Mouse (Mus musculus) MEL (cell line): ENCODE measurements at regions not wholly inside any gene's neighbourhood (a gene's known extent, or its start where the extent isn't known, plus 50 kb on each side); places are given as distances from the start of the nearest gene placed in this dataset.

ENCODE experiments used
- DNase-seq: peaks from one replicate; pipeline ENCODE4 v3.0.0; 2011; ENCODE audit warnings: low read depth, low spot score
- H3K27ac ChIP-seq: 2 replicates; pipeline ENCODE4 v1.5.1; 2012; ENCODE audit warnings: low read depth, mild to moderate bottlenecking, control low read depth, low read length, moderate library complexity; ENCODE audit not compliant: control insufficient read depth
- H3K27me3 ChIP-seq, 2 experiments: fragments of 150-350 bp in 1 of 2; sonication (generic) in 1 of 2; 2 replicates each; pipeline ENCODE4 v1.6.1; 2012; ENCODE audit warnings: low read length in 2 of 2, mild to moderate bottlenecking in 2 of 2, improper control_type of control experiment in 1 of 2, moderate library complexity in 1 of 2; ENCODE audit not compliant: insufficient read depth in 2 of 2, control insufficient read depth in 1 of 2
- H3K36me3 ChIP-seq, 2 experiments: 2 replicates each; pipeline ENCODE4 v1.6.1; 2012 to 2014; ENCODE audit warnings: low read length in 2 of 2, improper control_type of control experiment in 1 of 2, inconsistent platforms in 1 of 2, mild to moderate bottlenecking in 1 of 2; ENCODE audit not compliant: insufficient read depth in 2 of 2, control insufficient read depth in 1 of 2
- H3K4me1 ChIP-seq, 2 experiments: fragments of 150-350 bp in 1 of 2; sonication (generic) in 1 of 2; 2 replicates each; pipeline ENCODE4 v1.6.1; 2012; ENCODE audit warnings: low read length in 2 of 2, improper control_type of control experiment in 1 of 2, mild to moderate bottlenecking in 1 of 2; ENCODE audit not compliant: insufficient read depth in 2 of 2, control insufficient read depth in 1 of 2
- H3K4me3 ChIP-seq, 2 experiments: fragments of 150-350 bp in 1 of 2; sonication (generic) in 1 of 2; 2 replicates each; pipeline ENCODE4 v1.5.1; 2012; ENCODE audit warnings: low read depth in 2 of 2, low read length in 2 of 2, mild to moderate bottlenecking in 2 of 2, moderate library complexity in 2 of 2, control low read depth in 1 of 2, improper control_type of control experiment in 1 of 2; ENCODE audit not compliant: control insufficient read depth in 1 of 2, insufficient read depth in 1 of 2
- H3K79me2 ChIP-seq: 2 replicates; pipeline ENCODE4 v1.6.1; 2012; ENCODE audit warnings: mild to moderate bottlenecking, low read length, moderate library complexity; ENCODE audit not compliant: control insufficient read depth, poor library complexity, insufficient read depth
- H3K9ac ChIP-seq: 2 replicates; pipeline ENCODE4 v1.6.1; 2012; ENCODE audit warnings: low read depth, mild to moderate bottlenecking, control low read depth, low read length, moderate library complexity; ENCODE audit not compliant: control insufficient read depth, poor library complexity, severe bottlenecking
- H3K9me3 ChIP-seq: fragments of 150-350 bp; sonication (generic); replicated peaks from 2 replicates; pipeline ENCODE4 v1.6.1; 2012; ENCODE audit warnings: mild to moderate bottlenecking, low read length, improper control_type of control experiment, moderate library complexity; ENCODE audit not compliant: insufficient read depth
- BHLHE40 ChIP-seq: IDR thresholded peaks from 2 replicates; pipeline ENCODE4 v1.6.1; 2012; ENCODE audit warnings: low read depth, mild to moderate bottlenecking, inconsistent platforms, low read length, improper control_type of control experiment, borderline replicate concordance
- CHD1 ChIP-seq: IDR thresholded peaks from 2 replicates; pipeline ENCODE4 v1.6.1; 2012; ENCODE audit warnings: low read depth, mild to moderate bottlenecking, inconsistent platforms, low read length, improper control_type of control experiment
- CHD2 ChIP-seq: IDR thresholded peaks from 2 replicates; pipeline ENCODE4 v1.6.1; 2011; ENCODE audit warnings: low read length, improper control_type of control experiment
- CTCF ChIP-seq, 3 experiments: IDR thresholded peaks in 2 of 3; conservative IDR thresholded peaks in 1 of 3; 2 replicates each; pipeline ENCODE4 v1.5.1; 2011 to 2012; ENCODE audit warnings: low read length in 3 of 3, low read depth in 2 of 3, mild to moderate bottlenecking in 2 of 3, improper control_type of control experiment in 1 of 3, inconsistent platforms in 1 of 3, mixed read lengths in 1 of 3, moderate library complexity in 1 of 3; ENCODE audit not compliant: control insufficient read depth in 1 of 3, insufficient read depth in 1 of 3, poor library complexity in 1 of 3, severe bottlenecking in 1 of 3
- E2F4 ChIP-seq: IDR thresholded peaks from 2 replicates; pipeline ENCODE4 v1.6.1; 2011; ENCODE audit warnings: low read depth, low read length, improper control_type of control experiment, borderline replicate concordance
- ELF1 ChIP-seq: IDR thresholded peaks from 2 replicates; pipeline ENCODE4 v1.6.1; 2014; ENCODE audit warnings: low read depth, mild to moderate bottlenecking, inconsistent platforms, low read length, improper control_type of control experiment, moderate library complexity
- ETS1 ChIP-seq: IDR thresholded peaks from 2 replicates; pipeline ENCODE4 v1.6.1; 2012; ENCODE audit warnings: low read depth, mild to moderate bottlenecking, inconsistent platforms, low read length, improper control_type of control experiment, moderate library complexity
- GABPA ChIP-seq: IDR thresholded peaks from 2 replicates; pipeline ENCODE4 v1.6.1; 2012; ENCODE audit warnings: low read depth, mild to moderate bottlenecking, inconsistent platforms, low read length, improper control_type of control experiment, moderate library complexity
- KAT2A ChIP-seq: conservative IDR thresholded peaks from 2 replicates; pipeline ENCODE4 v1.6.1; 2012; ENCODE audit warnings: low read depth, low read length, improper control_type of control experiment, inconsistent platforms
- MEF2A ChIP-seq: IDR thresholded peaks from 2 replicates; pipeline ENCODE4 v1.6.1; 2014; ENCODE audit warnings: low read depth, mild to moderate bottlenecking, inconsistent platforms, low read length, improper control_type of control experiment; ENCODE audit not compliant: poor library complexity, insufficient replicate concordance, severe bottlenecking; ENCODE audit errors: extremely low read depth
- MXI1 ChIP-seq: IDR thresholded peaks from 2 replicates; pipeline ENCODE4 v1.6.1; 2011; ENCODE audit warnings: mild to moderate bottlenecking, low read depth, low read length, improper control_type of control experiment
- NELFE ChIP-seq: IDR thresholded peaks from 2 replicates; pipeline ENCODE4 v1.6.1; 2011; ENCODE audit warnings: low read depth, low read length, improper control_type of control experiment
- NRF1 ChIP-seq: IDR thresholded peaks from 2 replicates; pipeline ENCODE4 v1.6.1; 2014; ENCODE audit warnings: low read depth, mild to moderate bottlenecking, inconsistent platforms, low read length, improper control_type of control experiment, moderate library complexity; ENCODE audit not compliant: poor library complexity, insufficient read depth, severe bottlenecking
- RAD21 ChIP-seq: IDR thresholded peaks from 2 replicates; pipeline ENCODE4 v1.6.1; 2011; ENCODE audit warnings: mild to moderate bottlenecking, low read depth, low read length, improper control_type of control experiment
- SMC3 ChIP-seq: IDR thresholded peaks from 2 replicates; pipeline ENCODE4 v1.6.1; 2011; ENCODE audit warnings: low read depth, low read length, improper control_type of control experiment
- TAL1 ChIP-seq: IDR thresholded peaks from 2 replicates; pipeline ENCODE4 v1.6.1; 2012; ENCODE audit warnings: mild to moderate bottlenecking, inconsistent platforms, low read length, moderate library complexity, mixed read lengths
- TBP ChIP-seq: IDR thresholded peaks from 2 replicates; pipeline ENCODE4 v1.8.0; 2011; ENCODE audit warnings: low read depth, low read length, improper control_type of control experiment
- UBTF ChIP-seq: IDR thresholded peaks from 2 replicates; pipeline ENCODE4 v1.6.1; 2012; ENCODE audit warnings: low read depth, mild to moderate bottlenecking, inconsistent platforms, low read length, improper control_type of control experiment, moderate library complexity, borderline replicate concordance; ENCODE audit not compliant: insufficient read depth
- USF1 ChIP-seq: IDR thresholded peaks from 2 replicates; pipeline ENCODE4 v1.6.1; 2014; ENCODE audit warnings: low read depth, mild to moderate bottlenecking, inconsistent platforms, low read length, improper control_type of control experiment, moderate library complexity
- ZKSCAN1 ChIP-seq: IDR thresholded peaks from 2 replicates; pipeline ENCODE4 v1.6.1; 2012; ENCODE audit warnings: low read depth, mild to moderate bottlenecking, inconsistent platforms, low read length, improper control_type of control experiment, moderate library complexity
- ZMIZ1 ChIP-seq: IDR thresholded peaks from 2 replicates; pipeline ENCODE4 v1.6.1; 2012; ENCODE audit warnings: low read depth, mild to moderate bottlenecking, inconsistent platforms, low read length, improper control_type of control experiment, moderate library complexity

- Histone ChIP-seq H3K4me1 (no peaks in the 10 kb centered on the region), H3K9me3 (no peaks in the 10 kb centered on the region), H3K4me3 (no peak overlapping the region)
- DNase-seq = no peak
- TF ChIP-seq TBP (no peak), ETS1 (no peak), MXI1 (no peak), CHD1 (no peak), ZKSCAN1 (no peak), NRF1 (no peak), ZMIZ1 (no peak)
- TF ChIP-seq, all 39 proteins: peak for 0
- H3K79me2 ChIP-seq = no peaks in the 10 kb centered on the region
- no peak overlapping the region for H3K27ac ChIP-seq
- H3K36me3 ChIP-seq = no peaks in the 10 kb centered on the region
- H3K9ac ChIP-seq = no peak overlapping the region
- no peaks in the 10 kb centered on the region for H3K27me3 ChIP-seq
Observed at GRCm38 (mm10) chr3:118491101-118491500, 70.8 kb upstream of the Dpyd start.

GRCm38 (mm10) chr3:118491871-118492270 lies 70.1 kb upstream of the Dpyd start:
- TF ChIP-seq NELFE (no peak), ELF1 (no peak), MEF2A (no peak), CTCF (IDR thresholded peaks at IDR 0.05 in 2 of 3, conservative IDR thresholded peaks at IDR 0.05 in 1 of 3; ENCODE audit: control insufficient read depth in 1 of 3, insufficient read depth in 1 of 3, low read depth in 2 of 3, low read length in 3 of 3, poor library complexity in 1 of 3, severe bottlenecking in 1 of 3) (no peak), RAD21 (no peak), CHD1 (no peak), KAT2A (no peak), E2F4 (no peak), TAL1 (no peak), USF1 (no peak), GABPA (no peak), ZKSCAN1 (no peak), SMC3 (no peak), CHD2 (no peak), UBTF (no peak), BHLHE40 (no peak)
- TF ChIP-seq, all 39 proteins: peak for 0
- Histone ChIP-seq H3K4me3 (no peak overlapping the region), H3K27ac (no peak overlapping the region), H3K79me2 (no peaks in the 10 kb centered on the region), H3K36me3 (no peaks in the 10 kb centered on the region), H3K9me3 (no peaks in the 10 kb centered on the region), H3K4me1 (no peaks in the 10 kb centered on the region), H3K27me3 (no peaks in the 10 kb centered on the region), H3K9ac (no peak overlapping the region)
- no peak for DNase-seq
